Mouse (Mus musculus): Measurements from ENCODE around the gene Setd6. TPM values are rescaled to one million over a fixed set of nuclear protein-coding genes. Genes with fewer than 3 reads are reported as not detected.

Gene Setd6
- 30.7 and 31.9 TPM in 2 replicates for polyA plus RNA-seq (2014; fragmentation: Nextera tagmentation; extraction: Ambion mirVana)

GRCm38 (mm10) chr8:95715676-95716531 lies at the start of gene Setd6:
TSS of gene Setd6 (plus strand) at chr8:95715881.
- H3K4me1 ChIP-seq (ENCODE audit: control insufficient read depth, insufficient read depth, low read length): peaks cover 14% of the 10 kb centered on the region; the same call in 1 of the 2 replicates
- H3K9ac ChIP-seq (replicated peaks; ENCODE audit: low read depth, low read length): peak within 1 kb of the TSS; percentile 83
- no peaks in the 10 kb centered on the region for H3K9me3 ChIP-seq (ENCODE audit: control insufficient read depth, low read length)
- peak within 1 kb of the TSS; percentile 95 for H3K4me2 ChIP-seq (ENCODE audit: low read depth, low read length)
- ATAC-seq (ENCODE audit: low read depth): peak; percentile 91
- H3K4me3 ChIP-seq (ENCODE audit: low read depth, low read length): peak within 1 kb of the TSS; percentile 78
- WGBS: under 1% methylated on average over 66 of the region's 79 CpGs
- H3K27ac ChIP-seq (ENCODE audit: low read depth, low read length): peak within 1 kb of the TSS; percentile 67
- H3K36me3 ChIP-seq (ENCODE audit: control insufficient read depth, insufficient read depth, low read length): peaks cover 38% of the 10 kb centered on the region
- no peaks in the 10 kb centered on the region for H3K27me3 ChIP-seq (ENCODE audit: control insufficient read depth, insufficient read depth, low read length)

- Histone ChIP-seq H3K9me3 (ENCODE audit: control insufficient read depth, low read length) (no peaks in the 10 kb centered on the region), H3K27me3 (ENCODE audit: control insufficient read depth, insufficient read depth, low read length) (no peaks in the 10 kb centered on the region), H3K36me3 (ENCODE audit: control insufficient read depth, insufficient read depth, low read length) (no peaks in the 10 kb centered on the region), H3K9ac (replicated peaks; ENCODE audit: low read depth, low read length) (no peak overlapping the region), H3K4me3 (ENCODE audit: low read depth, low read length) (no peak overlapping the region), H3K4me2 (ENCODE audit: low read depth, low read length) (no peak overlapping the region), H3K27ac (ENCODE audit: low read depth, low read length) (no peak overlapping the region), H3K4me1 (ENCODE audit: control insufficient read depth, insufficient read depth, low read length) (no peaks in the 10 kb centered on the region)
- ATAC-seq (ENCODE audit: low read depth): no peak
- WGBS: 59% methylated on average over 8 of the region's 8 CpGs
These were observed 47.3 kb upstream of the Setd6 start for GRCm38 (mm10) chr8:95668163-95668958.

GRCm38 (mm10) chr8:95669967-95670366 lies 45.7 kb upstream of the Setd6 start:
- Histone ChIP-seq H3K4me1 (ENCODE audit: control insufficient read depth, insufficient read depth, low read length) (no peaks in the 10 kb centered on the region), H3K4me2 (ENCODE audit: low read depth, low read length) (no peak overlapping the region), H3K9ac (replicated peaks; ENCODE audit: low read depth, low read length) (no peak overlapping the region), H3K27me3 (ENCODE audit: control insufficient read depth, insufficient read depth, low read length) (no peaks in the 10 kb centered on the region), H3K9me3 (ENCODE audit: control insufficient read depth, low read length) (no peaks in the 10 kb centered on the region), H3K36me3 (ENCODE audit: control insufficient read depth, insufficient read depth, low read length) (no peaks in the 10 kb centered on the region), H3K27ac (ENCODE audit: low read depth, low read length) (no peak overlapping the region), H3K4me3 (ENCODE audit: low read depth, low read length) (no peak overlapping the region)
- no peak for ATAC-seq (ENCODE audit: low read depth)
- 86% methylated on average over 2 of the region's 2 CpGs for WGBS

- no peaks in the 10 kb centered on the region for H3K27me3 ChIP-seq (ENCODE audit: control insufficient read depth, insufficient read depth, low read length)
- no peaks in the 10 kb centered on the region for H3K9me3 ChIP-seq (ENCODE audit: control insufficient read depth, low read length)
- no peak overlapping the region for H3K4me2 ChIP-seq (ENCODE audit: low read depth, low read length)
- no peak overlapping the region for H3K9ac ChIP-seq (replicated peaks; ENCODE audit: low read depth, low read length)
- H3K27ac ChIP-seq (ENCODE audit: low read depth, low read length): no peak overlapping the region
- ATAC-seq (ENCODE audit: low read depth): no peak
- no peaks in the 10 kb centered on the region for H3K36me3 ChIP-seq (ENCODE audit: control insufficient read depth, insufficient read depth, low read length)
- no peak overlapping the region for H3K4me3 ChIP-seq (ENCODE audit: low read depth, low read length)
- 86% methylated on average over 6 of the region's 6 CpGs for WGBS
- no peaks in the 10 kb centered on the region for H3K4me1 ChIP-seq (ENCODE audit: control insufficient read depth, insufficient read depth, low read length)
These were observed 43.8 kb upstream of the Setd6 start for GRCm38 (mm10) chr8:95671861-95672260.

GRCm38 (mm10) chr8:95672811-95673210 lies 42.9 kb upstream of the Setd6 start:
- ATAC-seq (ENCODE audit: low read depth): no peak
- Histone ChIP-seq H3K36me3 (ENCODE audit: control insufficient read depth, insufficient read depth, low read length) (no peaks in the 10 kb centered on the region), H3K4me2 (ENCODE audit: low read depth, low read length) (no peak overlapping the region), H3K4me3 (ENCODE audit: low read depth, low read length) (no peak overlapping the region), H3K4me1 (ENCODE audit: control insufficient read depth, insufficient read depth, low read length) (no peaks in the 10 kb centered on the region), H3K27me3 (ENCODE audit: control insufficient read depth, insufficient read depth, low read length) (no peaks in the 10 kb centered on the region), H3K9ac (replicated peaks; ENCODE audit: low read depth, low read length) (no peak overlapping the region), H3K9me3 (ENCODE audit: control insufficient read depth, low read length) (no peaks in the 10 kb centered on the region), H3K27ac (ENCODE audit: low read depth, low read length) (no peak overlapping the region)
- WGBS: 76% methylated on average over 5 of the region's 5 CpGs

- Histone ChIP-seq H3K36me3 (ENCODE audit: control insufficient read depth, insufficient read depth, low read length) (no peaks in the 10 kb centered on the region), H3K9me3 (ENCODE audit: control insufficient read depth, low read length) (no peaks in the 10 kb centered on the region), H3K4me1 (ENCODE audit: control insufficient read depth, insufficient read depth, low read length) (peaks cover 7% of the 10 kb centered on the region; the same call in 1 of the 2 replicates), H3K27ac (ENCODE audit: low read depth, low read length) (peak within 1 kb of the TSS; percentile 57), H3K9ac (replicated peaks; ENCODE audit: low read depth, low read length) (peak within 1 kb of the TSS; percentile 82), H3K4me3 (ENCODE audit: low read depth, low read length) (peak within 1 kb of the TSS; percentile 72), H3K4me2 (ENCODE audit: low read depth, low read length) (peak within 1 kb of the TSS; percentile 74), H3K27me3 (ENCODE audit: control insufficient read depth, insufficient read depth, low read length) (peaks cover 6% of the 10 kb centered on the region; the same call in 1 of the 2 replicates)
- no peak for ATAC-seq (ENCODE audit: low read depth)
- WGBS: 49% methylated on average over 9 of the region's 9 CpGs
These were observed 39.0 kb upstream of the Setd6 start, which contains the start of gene Ndrg4 for GRCm38 (mm10) chr8:95676631-95677030. TSS of gene Ndrg4 (plus strand) at chr8:95676980.

GRCm38 (mm10) chr8:95677591-95678023 lies 38.1 kb upstream of the Setd6 start:
- ATAC-seq (ENCODE audit: low read depth): peak; percentile 78
- Histone ChIP-seq H3K27me3 (ENCODE audit: control insufficient read depth, insufficient read depth, low read length) (peaks cover 6% of the 10 kb centered on the region; the same call in 1 of the 2 replicates), H3K4me1 (ENCODE audit: control insufficient read depth, insufficient read depth, low read length) (peaks cover 7% of the 10 kb centered on the region; the same call in 1 of the 2 replicates), H3K9me3 (ENCODE audit: control insufficient read depth, low read length) (no peaks in the 10 kb centered on the region), H3K9ac (replicated peaks; ENCODE audit: low read depth, low read length) (peak overlapping the region; percentile 82), H3K36me3 (ENCODE audit: control insufficient read depth, insufficient read depth, low read length) (no peaks in the 10 kb centered on the region), H3K4me2 (ENCODE audit: low read depth, low read length) (peak overlapping the region; percentile 74), H3K27ac (ENCODE audit: low read depth, low read length) (peak overlapping the region; percentile 57), H3K4me3 (ENCODE audit: low read depth, low read length) (peak overlapping the region; percentile 72)
- 0% methylated on average over 12 of the region's 48 CpGs for WGBS

- Histone ChIP-seq H3K27ac (ENCODE audit: low read depth, low read length) (peak overlapping the region; percentile 57), H3K27me3 (ENCODE audit: control insufficient read depth, insufficient read depth, low read length) (peaks cover 6% of the 10 kb centered on the region; the same call in 1 of the 2 replicates), H3K9ac (replicated peaks; ENCODE audit: low read depth, low read length) (peak overlapping the region; percentile 82), H3K4me3 (ENCODE audit: low read depth, low read length) (peak overlapping the region; percentile 72), H3K4me1 (ENCODE audit: control insufficient read depth, insufficient read depth, low read length) (peaks cover 7% of the 10 kb centered on the region; the same call in 1 of the 2 replicates), H3K4me2 (ENCODE audit: low read depth, low read length) (peak overlapping the region; percentile 74), H3K9me3 (ENCODE audit: control insufficient read depth, low read length) (no peaks in the 10 kb centered on the region), H3K36me3 (ENCODE audit: control insufficient read depth, insufficient read depth, low read length) (no peaks in the 10 kb centered on the region)
- peak; percentile 67 for ATAC-seq (ENCODE audit: low read depth)
- under 1% methylated on average over 57 of the region's 70 CpGs for WGBS
These were observed 37.6 kb upstream of the Setd6 start for GRCm38 (mm10) chr8:95678024-95678611.

Data from neural tube, embryonic 14.5 days (tissue).